Mouse (Mus musculus) lung, adult 18-20 months (tissue): Measurements from ENCODE around the gene Zfand4.
"Not testable (repeated sequence)": the region's sequence is repeated elsewhere in the genome, so short reads cannot be mapped to it uniquely, and the experiment has no call there.

Experiments used
- DNase-seq, 2 experiments: peaks; one replicate each; pipeline ENCODE4 v3.0.0; 2022; ENCODE audit warnings: mixed read lengths in 2 of 2

Zfand4 gene

GRCm38 (mm10) chr6:116326641-116327040 lies 62.6 kb downstream of the Zfand4 start:
- DNase-seq = no peak

GRCm38 (mm10) chr6:116331396-116331795 lies 67.4 kb downstream of the Zfand4 start:
- DNase-seq = peak; percentile 23 to 40

- no peak for DNase-seq
Measured at GRCm38 (mm10) chr6:116337466-116337834, 73.4 kb downstream of the Zfand4 start.

DNA sequence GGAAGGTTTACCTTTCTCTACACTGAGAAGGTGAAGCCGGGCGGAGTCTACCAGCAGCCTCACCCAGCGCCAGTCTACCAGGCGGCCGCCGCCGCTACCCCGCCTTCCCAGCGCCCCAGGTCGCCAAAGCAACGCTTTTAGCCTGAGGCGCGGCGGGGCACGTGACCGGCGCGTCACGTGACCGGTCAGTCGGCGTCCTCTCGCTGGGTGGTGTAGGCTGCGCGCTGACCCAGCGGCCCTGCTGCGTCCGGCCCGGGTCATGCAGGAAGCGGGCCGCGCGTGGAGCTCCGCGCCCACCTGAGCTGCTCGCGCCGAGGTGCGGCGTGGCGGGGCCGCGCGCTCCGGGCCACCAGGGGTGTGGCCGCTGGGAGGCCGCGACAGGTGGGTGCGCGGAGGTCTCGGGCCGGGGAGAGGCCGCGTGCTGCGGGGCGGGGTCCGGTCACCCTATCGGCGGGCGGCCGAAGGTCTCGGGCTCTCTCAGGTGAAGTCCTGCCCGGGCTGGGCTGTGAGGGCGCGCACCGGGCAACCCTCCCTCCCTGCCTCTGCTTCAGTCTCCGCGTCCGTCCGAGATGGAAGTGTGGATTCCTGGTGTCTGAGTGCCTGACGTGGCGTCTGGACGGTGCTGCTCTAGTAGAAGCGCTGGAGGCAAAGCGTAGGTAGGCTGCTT lies 73.9 kb downstream of the Zfand4 start, which contains the start of gene March8:
TSS of gene March8 (plus strand) at position 190 of the 667 bp plus-strand sequence.
- peak; percentile 92 to 95 for DNase-seq

GRCm38 (mm10) chr6:116338520-116338919 lies 74.5 kb downstream of the Zfand4 start:
- no peak for DNase-seq

- no peak for DNase-seq
Measured at GRCm38 (mm10) chr6:116339088-116339487, 75.1 kb downstream of the Zfand4 start.

DNA sequence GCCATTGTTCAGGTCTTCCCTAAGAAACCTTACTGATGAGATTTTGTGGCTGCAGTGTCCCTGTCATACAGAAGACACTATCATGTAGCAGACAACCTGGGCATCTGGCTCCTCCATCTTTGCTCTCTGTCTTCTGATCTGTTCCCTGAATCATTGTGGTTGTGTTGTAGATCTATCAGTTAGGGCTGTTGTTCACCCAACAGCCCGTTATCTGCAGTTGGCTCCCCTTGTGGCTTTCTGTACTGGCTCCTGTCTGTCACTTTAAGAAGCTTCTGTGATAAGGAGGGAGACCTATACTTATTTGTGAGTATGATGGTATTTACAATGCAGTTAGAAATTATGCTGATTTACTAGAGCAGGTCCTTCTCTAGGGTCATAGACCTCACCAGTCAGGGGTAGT lies 76.5 kb downstream of the Zfand4 start:
- no peak for DNase-seq

- no peak for DNase-seq
Measured at GRCm38 (mm10) chr6:116347953-116348352, 83.9 kb downstream of the Zfand4 start.

DNA sequence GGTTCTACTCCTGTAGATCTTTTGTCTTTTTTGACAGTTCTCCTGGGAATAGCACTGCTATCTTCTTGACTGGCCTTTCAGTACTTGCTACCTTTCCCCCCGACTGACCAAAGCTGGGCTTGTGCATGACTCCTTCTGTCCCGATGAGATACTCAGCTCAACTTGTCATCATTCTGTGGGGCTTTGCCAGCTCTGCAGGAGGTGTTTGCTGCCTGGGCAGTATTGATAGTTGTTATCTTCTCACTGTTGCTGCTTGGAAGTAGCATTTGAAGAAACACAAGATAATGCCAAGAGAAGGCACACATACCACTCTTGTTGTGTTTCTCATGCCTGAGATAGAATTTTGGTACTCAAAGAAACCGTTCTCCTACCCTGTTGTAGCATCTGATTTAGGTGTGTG lies 86.0 kb downstream of the Zfand4 start:
- DNase-seq = no peak

DNA sequence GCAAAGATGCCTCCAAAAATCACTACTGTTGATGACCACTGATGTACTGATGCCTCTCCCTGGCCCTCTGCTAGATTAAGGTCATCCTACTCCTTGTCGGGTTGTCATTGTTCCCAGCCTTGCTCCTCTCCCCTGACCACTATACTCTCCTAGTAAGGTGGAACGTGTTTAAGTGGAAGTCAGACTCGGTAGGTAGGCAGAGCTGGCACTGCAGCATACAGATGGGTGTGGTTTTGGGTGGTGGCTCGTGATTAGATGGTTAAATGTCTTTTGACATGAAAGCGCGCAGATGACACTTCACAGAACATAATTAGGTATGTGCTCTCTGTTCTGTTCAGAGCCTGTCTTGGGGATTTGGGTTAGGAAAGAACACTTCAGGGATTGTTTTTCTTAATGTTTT lies 86.6 kb downstream of the Zfand4 start:
- no peak for DNase-seq

DNA sequence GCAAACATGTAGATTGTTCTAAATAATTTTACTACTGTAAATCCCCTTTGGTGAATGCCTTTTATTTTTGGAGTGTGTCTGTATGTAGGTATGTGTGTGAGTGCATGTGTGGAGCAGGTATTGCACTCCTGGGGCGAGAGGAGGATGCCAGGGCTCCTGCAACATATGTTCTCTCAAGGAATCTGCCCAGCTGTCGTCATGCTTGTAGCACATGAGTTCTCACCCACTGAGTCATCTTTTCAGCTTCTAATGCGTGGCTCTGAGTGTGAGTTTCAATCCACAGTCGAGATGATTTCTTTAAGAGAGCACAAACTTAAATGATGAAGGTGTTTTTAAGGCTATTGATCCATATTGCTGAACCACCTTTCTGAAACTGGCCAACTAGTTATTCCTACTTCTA lies 87.5 kb downstream of the Zfand4 start:
- no peak for DNase-seq

- no peak for DNase-seq
Measured at GRCm38 (mm10) chr6:116353428-116353827, 89.4 kb downstream of the Zfand4 start.

DNA sequence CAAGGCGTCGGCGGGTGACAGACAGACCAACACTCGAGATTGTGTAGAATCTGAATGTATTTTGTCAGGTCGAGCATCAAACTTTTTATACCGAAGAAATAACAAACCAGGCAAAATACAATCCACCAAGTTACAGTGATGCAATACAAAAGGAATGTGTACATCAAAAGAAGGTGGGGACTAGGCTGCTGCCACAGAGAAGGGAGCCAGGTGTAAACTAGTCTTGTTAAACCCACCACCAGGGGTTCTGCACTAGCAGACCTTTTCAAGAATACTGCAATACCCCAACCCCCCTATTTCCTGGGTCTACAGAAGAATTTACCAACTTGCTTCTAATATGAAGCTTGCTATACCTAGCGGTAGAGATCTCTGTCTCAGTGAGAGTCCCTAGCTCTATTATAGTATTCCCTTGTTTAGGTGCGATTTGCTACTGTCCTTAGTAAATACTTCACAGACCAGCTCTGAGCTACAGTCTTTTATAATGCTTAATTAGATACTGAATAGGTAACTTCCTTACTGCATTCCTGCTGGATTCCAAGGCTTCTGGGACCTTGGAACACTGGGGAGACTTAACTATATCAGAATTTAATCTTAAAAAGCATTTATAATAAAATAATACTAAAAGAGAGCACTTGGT lies 92.4 kb downstream of the Zfand4 start:
- DNase-seq = not testable (repeated sequence)

DNA sequence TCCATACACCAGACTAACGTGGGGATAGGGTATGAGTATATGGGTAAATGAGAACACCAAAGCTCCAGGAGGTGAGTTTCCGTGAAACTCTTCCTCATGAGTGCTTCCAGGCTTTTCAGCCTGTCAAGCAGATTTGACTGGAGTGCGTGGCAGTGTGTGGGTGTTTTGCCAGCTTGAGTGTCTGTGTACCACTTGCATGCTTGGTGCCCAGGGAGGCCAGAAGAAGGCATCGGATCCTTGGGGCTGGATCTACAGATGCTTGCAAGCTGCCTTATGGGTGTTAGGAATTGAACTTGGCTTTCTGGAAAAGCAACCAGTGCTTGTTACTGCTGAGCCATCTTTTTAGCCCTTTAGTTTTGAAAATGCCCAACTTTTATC lies 92.9 kb downstream of the Zfand4 start:
- no peak for DNase-seq

GRCm38 (mm10) chr6:116358056-116358455 lies 94.0 kb downstream of the Zfand4 start:
- DNase-seq = no peak

GRCm38 (mm10) chr6:116359256-116359655 lies 95.2 kb downstream of the Zfand4 start:
- DNase-seq = no peak

DNA sequence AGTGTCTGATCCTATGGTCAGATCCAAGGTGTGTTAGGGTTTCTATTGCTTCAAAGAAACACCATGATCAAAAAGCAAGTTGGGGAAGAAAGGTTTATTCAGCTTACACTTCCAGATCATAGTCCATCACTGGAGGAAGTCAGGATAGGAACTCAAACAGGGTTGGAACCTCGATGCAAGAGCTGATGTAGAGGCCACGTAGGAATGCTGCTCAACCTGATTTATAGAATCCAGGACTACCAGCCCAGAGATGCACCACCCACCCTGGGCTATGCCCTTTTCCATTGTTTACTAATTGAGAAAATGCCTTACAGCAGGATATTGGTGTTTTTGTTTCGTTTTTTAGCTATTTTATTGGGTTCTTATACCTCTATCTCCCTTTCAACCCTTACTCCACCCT lies 97.4 kb downstream of the Zfand4 start:
- no peak for DNase-seq

- DNase-seq = no peak
Measured at GRCm38 (mm10) chr6:116361993-116362392, 98.0 kb downstream of the Zfand4 start.

DNA sequence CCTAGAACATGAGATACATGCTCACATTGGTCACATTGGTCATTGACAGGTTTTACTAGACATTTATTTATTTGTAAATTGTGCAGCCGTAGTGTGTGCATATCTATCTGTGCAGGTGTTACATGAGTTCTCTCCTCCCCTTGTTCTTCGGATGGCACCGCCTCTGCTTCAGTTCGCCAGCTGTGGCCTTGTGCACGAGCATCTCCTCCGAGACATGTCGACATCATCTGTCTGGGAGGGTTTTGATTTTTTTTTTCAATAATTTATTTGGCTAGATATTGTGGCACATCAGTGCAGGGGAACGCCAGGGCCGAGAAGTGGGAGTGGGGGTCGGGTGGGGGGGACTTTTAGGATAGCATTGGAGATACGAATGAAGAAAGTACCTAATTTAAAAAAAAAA lies 103.9 kb downstream of the Zfand4 start:
- DNase-seq = no peak

GRCm38 (mm10) chr6:116369811-116370210 lies 105.8 kb downstream of the Zfand4 start:
- no peak for DNase-seq

- DNase-seq = no peak
Measured at GRCm38 (mm10) chr6:116370216-116370976, 106.4 kb downstream of the Zfand4 start.

DNA sequence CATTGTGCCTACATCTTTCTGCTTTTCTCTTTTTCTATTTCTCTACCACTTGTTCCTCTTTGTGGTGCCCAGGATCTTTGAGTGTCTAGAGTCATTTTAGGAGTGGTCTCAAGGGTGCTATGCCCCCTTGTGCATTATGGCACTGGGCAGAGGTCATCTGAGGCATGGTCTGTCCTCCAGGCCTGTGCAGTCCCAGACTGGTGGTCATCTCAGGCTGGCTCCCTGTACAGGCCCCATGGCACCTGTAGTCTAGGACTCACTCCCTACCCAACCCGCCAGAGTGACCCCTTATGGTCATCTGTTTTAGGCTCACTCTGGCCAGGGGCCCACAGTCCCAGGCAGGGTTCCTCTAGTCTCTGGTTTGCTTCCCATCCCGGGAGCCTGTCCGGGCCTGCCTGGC lies 107.5 kb downstream of the Zfand4 start:
- no peak for DNase-seq

DNA sequence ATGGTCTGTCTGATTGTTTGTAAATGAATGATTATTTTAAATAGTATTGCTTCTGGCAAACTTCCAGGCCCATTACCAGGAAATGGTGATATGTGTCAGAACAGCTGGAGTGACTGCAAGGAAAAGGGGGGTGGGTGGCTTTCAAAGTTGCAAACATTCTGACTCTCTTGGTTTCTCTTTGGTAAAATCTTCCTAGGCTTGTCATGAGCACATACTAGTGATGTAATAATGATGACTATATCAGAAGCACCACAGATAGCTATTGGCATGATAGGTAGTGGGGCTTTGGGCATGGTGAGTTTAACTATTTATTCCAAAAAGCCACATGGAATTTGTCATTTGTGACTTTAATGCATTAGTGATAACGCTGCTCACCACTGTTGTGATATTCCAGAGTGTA lies 110.1 kb downstream of the Zfand4 start:
- DNase-seq = no peak

DNA sequence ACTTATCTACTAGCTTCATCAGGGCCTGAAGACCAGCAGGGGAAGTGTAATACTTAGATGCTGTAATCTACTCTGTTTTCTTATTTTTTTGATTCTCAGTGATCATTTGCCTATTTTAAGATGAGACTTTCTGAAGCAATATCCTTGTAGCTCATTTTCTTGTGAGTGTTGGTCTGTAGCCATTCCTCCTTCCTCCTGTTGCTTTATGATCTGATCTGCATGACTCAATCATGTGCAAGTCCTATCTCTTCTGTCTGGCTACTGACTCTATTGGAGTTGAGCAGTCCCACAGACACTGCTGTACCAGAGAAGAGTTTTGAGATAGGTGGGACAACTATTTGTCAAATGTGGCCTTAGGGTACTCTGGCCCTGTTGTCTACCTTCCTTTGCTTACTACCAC lies 110.6 kb downstream of the Zfand4 start:
- DNase-seq = no peak
